Mouse (Mus musculus) lung, postnatal 4 days (tissue): ENCODE measurements around the gene Clcc1.

Experiments used
- DNase-seq, 2 experiments: peaks; one replicate each; pipeline ENCODE4 v3.0.0; 2021

Clcc1 gene

GRCm38 (mm10) chr3:108702789-108703188 is 49.1 kb downstream of the Clcc1 start:
- DNase-seq = no peak

GRCm38 (mm10) chr3:108711296-108711695 is 57.6 kb downstream of the Clcc1 start:
- DNase-seq = no peak

DNA sequence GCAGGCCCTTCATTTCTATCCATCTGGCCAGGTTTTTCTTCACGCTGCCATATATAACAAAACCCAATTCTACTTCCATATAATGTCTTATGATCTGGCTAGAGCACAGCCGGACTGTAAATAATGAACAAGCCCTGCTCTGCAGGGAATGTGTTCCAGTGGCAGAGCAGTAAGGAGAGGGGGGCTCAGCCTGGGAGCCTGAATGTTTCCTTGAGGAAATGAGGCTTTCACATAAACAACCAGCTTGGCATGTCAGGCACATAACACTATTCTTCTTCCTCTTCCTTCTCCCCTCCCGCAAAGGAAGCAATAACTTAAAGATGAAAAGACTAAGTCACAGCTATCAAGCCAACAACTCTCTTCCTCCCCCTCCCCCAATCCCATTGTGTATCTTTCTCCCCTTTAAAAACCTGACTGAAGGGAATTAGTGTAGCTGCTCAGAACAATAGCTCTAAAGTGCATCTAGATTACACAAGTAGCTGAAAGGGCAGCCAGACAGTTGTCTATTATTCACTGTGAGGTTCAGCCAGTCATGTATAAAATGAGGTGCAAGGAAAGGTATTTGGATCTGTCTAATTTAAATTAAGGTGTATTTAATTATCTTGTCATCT is 59.5 kb downstream of the Clcc1 start:
- DNase-seq = peak; percentile 11 to 33

DNA sequence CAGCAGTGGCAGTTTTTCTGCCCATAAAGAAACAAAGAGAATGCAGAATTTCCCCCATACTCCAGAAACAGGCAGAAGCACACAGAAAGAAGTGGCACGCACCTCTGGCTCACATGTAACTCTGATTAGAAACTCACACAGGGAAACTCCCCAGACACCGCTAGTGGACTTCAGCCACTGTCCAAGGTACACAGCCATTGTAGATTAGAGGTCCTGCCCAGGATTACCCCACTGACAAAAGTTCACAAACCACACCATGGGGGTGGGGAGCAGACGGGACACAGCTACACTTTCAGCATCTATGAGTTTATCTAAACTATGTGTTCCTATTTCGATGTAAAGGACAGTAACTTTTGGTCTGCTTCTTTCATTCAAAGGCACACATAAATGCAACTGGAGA is 61.1 kb downstream of the Clcc1 start:
- DNase-seq = no peak

DNA sequence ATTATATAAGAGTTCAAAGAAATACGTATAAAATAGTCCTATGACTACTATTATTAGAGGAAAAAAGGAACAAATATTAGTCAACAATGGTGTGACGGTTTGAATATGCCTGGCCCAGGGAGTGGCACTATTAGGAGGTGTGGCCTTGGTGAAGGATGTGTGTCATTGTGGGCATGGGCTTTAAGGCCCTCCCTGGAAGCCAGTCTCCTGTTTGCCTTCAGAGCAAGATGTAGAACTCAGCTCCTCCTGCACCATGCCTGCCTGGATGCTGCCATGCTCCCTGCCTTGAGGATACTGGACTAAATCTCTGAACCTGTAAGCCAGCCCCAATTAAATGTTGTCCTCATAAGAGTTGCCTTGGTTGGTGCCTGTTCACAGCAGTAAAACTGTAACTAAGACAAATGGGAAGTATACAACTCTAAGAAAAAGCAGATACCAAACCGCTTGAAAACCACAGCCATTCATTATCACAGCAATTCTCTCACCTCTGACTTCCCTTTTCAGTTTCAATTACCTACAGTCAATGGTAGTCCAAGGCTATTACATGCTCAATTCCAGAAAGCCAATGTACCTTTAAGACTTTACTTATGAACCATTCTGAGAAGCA is 64.3 kb downstream of the Clcc1 start:
- DNase-seq = no peak

- no peak for DNase-seq
These were observed 65.6 kb downstream of the Clcc1 start for GRCm38 (mm10) chr3:108719357-108719756.

GRCm38 (mm10) chr3:108719761-108720160 is 66.0 kb downstream of the Clcc1 start:
- no peak for DNase-seq

DNA sequence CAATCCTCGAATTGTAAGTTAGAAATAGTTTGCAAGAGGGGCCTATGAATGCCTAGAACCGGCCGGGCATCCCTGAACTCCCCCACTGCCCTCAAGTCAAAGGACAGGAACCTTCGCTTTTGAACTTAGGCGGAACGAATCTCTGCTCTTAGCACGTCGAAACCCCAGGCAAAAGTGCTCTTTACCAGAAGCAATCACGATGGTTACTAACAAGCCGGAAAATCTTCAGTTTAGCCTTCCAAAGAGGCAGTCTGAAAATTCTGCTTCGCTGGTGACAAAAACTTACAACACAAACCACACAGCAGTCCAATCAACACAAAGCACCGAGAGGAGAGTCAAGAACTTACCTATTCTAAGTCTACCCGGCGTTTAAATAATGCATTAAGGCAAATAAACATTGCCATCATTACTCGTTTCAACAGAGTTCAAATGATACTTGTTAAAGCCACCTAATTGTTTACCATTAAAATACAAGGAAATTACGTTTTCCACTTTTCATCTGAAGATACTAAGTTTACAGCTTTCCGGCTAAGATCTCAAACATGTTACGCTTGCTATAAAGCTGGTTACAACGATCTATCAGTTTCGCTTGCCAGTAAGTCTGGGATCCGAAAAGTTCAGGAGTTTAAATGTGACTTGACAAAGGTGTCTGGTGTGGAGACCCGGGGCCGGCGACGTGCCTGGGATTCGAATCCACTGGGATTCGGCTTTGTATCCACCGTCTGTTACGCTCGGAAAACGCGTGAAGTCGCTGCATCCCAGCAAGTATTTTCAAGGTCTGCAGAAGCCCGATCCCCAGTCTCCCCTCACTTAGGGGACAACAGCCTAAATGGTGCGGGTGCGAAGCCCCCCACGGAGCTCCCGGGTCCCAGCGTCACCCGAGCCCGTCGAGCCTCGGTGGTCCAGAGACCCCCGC is 67.6 kb downstream of the Clcc1 start:
- peak; percentile 59 for DNase-seq

GRCm38 (mm10) chr3:108722036-108722872 is 68.5 kb downstream of the Clcc1 start, which contains the start of gene Gpsm2:
Gpsm2 (minus strand) TSS chr3:108722309.
- peak; percentile 97 to 98 for DNase-seq

- DNase-seq = no peak
These were observed 72.7 kb downstream of the Clcc1 start for GRCm38 (mm10) chr3:108726413-108726812.

DNA sequence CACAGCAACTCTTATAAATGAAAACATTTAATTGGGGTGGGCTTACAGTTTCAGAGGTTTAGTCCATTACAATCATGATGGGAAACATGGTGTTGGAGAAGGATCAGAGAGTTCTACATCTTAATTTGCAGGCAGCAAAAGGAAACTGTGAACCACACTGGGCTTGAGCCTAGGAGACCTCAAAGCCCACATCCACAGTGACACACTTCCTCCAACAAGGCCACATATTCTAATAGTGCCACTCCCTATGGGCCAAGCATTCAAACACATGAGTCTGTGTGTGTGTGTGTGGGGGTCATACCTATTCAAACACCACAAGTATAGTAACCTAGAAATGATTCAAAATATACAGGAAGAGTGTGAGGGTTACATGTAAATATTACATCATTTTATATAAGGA is 73.6 kb downstream of the Clcc1 start:
- DNase-seq = no peak

DNA sequence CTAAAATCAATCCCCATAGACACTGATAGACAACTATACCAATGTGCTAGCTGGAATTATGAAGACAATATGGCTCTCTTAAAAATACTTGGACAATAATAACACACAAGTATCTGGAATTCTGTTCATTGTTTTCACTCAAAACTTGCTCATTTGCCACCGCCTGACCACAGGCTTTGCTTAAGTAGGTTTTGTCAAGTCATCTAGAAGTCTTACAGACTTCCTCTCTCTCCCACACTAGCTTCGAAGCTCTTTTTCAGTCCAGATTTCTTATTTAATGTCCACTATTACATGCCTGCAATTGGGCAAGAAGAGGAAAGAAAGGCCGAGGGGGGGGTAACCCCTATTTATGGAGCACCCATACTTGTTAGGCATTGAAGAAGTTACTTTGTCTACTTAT is 74.1 kb downstream of the Clcc1 start:
- DNase-seq = no peak
